Mouse (Mus musculus): ENCODE data around the gene Cd2. TPM values are rescaled to one million over a fixed set of nuclear protein-coding genes. Genes with fewer than 3 reads are reported as not detected.

Cd2 gene
- polyA plus RNA-seq, 1 experiment = 0.08 TPM

DNA sequence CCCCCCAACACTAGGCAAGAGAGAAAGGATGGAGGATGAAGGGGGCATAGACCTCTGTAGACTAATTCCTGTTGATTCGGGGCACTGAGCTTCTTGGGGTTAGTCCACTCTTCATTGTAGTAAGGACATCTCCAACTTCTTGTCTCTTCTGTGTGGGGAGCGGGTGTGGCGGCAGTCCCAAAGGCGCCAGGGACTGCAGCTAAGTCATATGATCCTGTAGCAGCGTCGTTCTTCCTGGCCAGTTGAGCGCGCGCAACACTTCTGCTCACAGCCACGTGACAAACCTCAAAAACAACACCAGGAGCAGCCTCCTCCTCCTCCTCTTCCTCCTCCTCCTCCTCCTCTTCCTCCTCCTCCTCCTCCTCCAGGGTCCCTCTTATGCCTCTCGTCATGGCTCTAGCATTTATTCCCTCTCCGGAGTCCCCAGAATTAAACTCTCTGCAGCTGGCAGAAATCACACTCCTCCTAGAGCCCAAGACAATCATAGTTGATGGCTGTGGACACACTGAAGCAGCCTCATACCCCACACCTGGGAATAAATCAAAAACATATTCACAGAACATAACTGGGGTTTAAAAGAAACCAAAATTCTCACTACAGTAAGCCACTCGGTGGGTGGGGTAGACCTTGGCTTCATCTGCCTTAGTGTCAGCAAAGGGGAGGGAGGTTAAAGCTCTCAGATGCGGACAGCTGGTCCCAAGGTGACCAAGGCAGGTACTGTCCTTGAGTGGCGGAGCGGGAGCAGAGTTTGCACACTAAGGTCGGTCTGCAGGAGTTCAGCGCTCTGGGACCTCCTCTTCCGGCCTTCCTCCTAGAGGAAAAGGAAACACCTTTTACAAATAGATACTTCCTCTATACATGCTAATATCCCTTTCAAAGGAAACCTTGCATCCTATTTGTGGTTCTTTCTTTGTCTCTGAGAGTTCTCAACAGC is 3.1 kb upstream of the Cd2 start:
- no peak for TF ChIP-seq CTCF (IDR thresholded peaks at IDR 0.05; ENCODE audit: borderline replicate concordance, insufficient read depth, low read depth, low read length)
- TF ChIP-seq POLR2A (IDR thresholded peaks at IDR 0.05; ENCODE audit: borderline replicate concordance, insufficient read depth, low read length) = no peak
- H3K27ac ChIP-seq (ENCODE audit: insufficient read depth, low read length) = no peak overlapping the region
- no peak for DNase-seq
- H3K4me1 ChIP-seq (ENCODE audit: control insufficient read depth, insufficient read depth, low read length) = no peaks in the 10 kb centered on the region; the same call in 1 of the 2 replicates
- 94% methylated on average over 19 of the region's 19 CpGs for WGBS
- no peak overlapping the region for H3K4me3 ChIP-seq (replicated peaks; ENCODE audit: insufficient read depth, low read depth, low read length)
- no peaks in the 10 kb centered on the region for H3K27me3 ChIP-seq (ENCODE audit: control insufficient read depth, insufficient read depth, low read length)

DNA sequence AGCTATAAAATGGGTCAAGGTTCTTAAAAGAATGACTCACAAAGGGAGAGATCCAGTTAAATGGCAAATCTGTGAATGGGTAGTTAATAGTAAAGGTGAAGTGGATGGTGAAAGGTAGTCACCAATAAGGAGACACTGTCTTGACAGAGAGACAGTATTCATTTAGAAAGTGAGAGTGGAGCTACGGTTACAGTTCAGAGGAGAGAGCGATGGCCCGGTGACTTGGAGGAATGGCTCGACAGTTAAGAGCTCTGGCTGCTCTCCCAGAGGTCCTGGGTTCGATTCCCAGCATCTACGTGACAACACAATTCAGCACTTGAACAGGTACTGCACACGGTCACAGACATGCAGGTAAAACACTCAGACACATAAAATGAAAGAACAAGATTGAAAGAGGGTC is 2.3 kb upstream of the Cd2 start:
- Histone ChIP-seq H3K4me1 (ENCODE audit: control insufficient read depth, insufficient read depth, low read length) (no peaks in the 10 kb centered on the region; the same call in 1 of the 2 replicates), H3K27ac (ENCODE audit: insufficient read depth, low read length) (no peak overlapping the region), H3K27me3 (ENCODE audit: control insufficient read depth, insufficient read depth, low read length) (no peaks in the 10 kb centered on the region), H3K4me3 (replicated peaks; ENCODE audit: insufficient read depth, low read depth, low read length) (no peak overlapping the region)
- 84% methylated on average over 7 of the region's 7 CpGs for WGBS
- TF ChIP-seq POLR2A (IDR thresholded peaks at IDR 0.05; ENCODE audit: borderline replicate concordance, insufficient read depth, low read length) = no peak
- no peak for TF ChIP-seq CTCF (IDR thresholded peaks at IDR 0.05; ENCODE audit: borderline replicate concordance, insufficient read depth, low read depth, low read length)
- no peak for DNase-seq

DNA sequence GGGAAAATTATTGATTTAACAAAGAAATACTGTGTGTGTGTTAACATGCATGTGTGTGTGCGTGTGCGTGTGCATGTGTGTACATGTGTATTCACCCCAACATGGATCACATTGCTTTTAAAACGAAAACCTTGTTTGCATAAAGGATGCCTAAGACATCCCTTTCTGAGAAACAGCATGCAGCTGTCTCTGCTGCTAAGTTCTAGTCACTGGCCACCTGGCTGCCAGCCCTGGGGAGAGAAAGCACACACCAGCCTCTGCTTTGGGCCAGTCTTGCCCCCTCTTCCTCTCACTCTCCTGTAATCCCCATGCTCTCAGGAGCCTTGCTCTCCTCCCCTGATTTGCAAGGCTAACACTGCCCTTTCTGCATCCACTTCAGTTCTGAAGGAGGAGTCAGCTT is 1.7 kb upstream of the Cd2 start:
- WGBS = 83% methylated on average over 3 of the region's 3 CpGs

DNA sequence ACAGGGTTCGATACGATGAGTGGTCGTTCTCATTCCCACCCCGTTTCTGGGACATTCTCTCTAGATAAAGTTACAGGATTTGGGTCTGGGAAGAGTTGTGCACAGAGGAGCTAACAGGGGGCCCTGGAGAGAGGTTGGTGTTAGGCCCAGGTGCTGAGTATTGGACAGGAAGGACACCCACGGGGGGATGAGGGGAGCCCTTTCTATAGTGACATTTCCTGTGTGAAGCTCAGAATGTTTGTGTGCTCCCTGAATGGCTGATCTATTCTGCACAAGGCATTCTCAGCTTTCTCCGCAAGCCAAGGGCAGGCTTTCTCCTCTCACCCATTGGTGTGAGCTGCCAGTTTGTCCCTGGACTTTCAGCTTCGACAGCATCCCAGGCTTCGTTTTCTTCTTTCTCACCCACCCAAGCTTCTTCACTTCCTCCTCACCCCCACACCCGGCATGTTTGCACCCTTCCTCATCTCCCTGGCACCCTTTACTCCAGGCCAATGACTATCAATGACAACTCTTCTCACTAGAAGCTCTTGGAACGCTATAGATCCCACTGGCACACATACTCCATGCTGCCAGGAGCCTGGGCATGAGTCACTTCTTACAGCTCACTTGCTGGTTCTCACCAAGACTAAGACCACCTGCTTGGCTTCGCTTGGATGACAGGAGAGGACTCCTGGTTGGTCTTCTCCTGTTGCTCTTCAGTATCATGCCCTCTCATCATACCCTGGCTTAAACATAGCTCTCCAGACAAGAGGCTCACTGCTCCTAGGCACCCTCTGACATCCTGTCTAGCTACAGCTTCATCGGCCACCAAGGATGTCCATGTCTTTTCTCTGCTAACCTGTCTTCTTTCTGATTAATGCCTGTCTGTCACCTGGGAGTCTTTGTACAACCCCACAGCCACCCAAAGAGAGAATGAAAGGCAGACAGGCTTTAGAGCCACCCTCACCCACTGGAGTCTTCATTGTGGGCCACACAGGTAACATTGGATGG is 1.1 kb downstream of the Cd2 start:
- TF ChIP-seq CTCF (IDR thresholded peaks at IDR 0.05; ENCODE audit: borderline replicate concordance, insufficient read depth, low read depth, low read length) (no peak), POLR2A (IDR thresholded peaks at IDR 0.05; ENCODE audit: borderline replicate concordance, insufficient read depth, low read length) (no peak)
- Histone ChIP-seq H3K4me1 (ENCODE audit: control insufficient read depth, insufficient read depth, low read length) (no peaks in the 10 kb centered on the region; the same call in 1 of the 2 replicates), H3K4me3 (replicated peaks; ENCODE audit: insufficient read depth, low read depth, low read length) (no peak overlapping the region), H3K27ac (ENCODE audit: insufficient read depth, low read length) (no peak overlapping the region), H3K27me3 (ENCODE audit: control insufficient read depth, insufficient read depth, low read length) (no peaks in the 10 kb centered on the region)
- 87% methylated on average over 12 of the region's 12 CpGs for WGBS
- no peak for DNase-seq

More for the DNA sequence above, 1.7 kb upstream of the Cd2 start:
- Histone ChIP-seq H3K4me1 (ENCODE audit: control insufficient read depth, insufficient read depth, low read length) (no peaks in the 10 kb centered on the region; the same call in 1 of the 2 replicates), H3K4me3 (replicated peaks; ENCODE audit: insufficient read depth, low read depth, low read length) (no peak overlapping the region), H3K27ac (ENCODE audit: insufficient read depth, low read length) (no peak overlapping the region), H3K27me3 (ENCODE audit: control insufficient read depth, insufficient read depth, low read length) (no peaks in the 10 kb centered on the region)
- DNase-seq = no peak
- no peak for TF ChIP-seq CTCF (IDR thresholded peaks at IDR 0.05; ENCODE audit: borderline replicate concordance, insufficient read depth, low read depth, low read length)
- no peak for TF ChIP-seq POLR2A (IDR thresholded peaks at IDR 0.05; ENCODE audit: borderline replicate concordance, insufficient read depth, low read length)

DNA sequence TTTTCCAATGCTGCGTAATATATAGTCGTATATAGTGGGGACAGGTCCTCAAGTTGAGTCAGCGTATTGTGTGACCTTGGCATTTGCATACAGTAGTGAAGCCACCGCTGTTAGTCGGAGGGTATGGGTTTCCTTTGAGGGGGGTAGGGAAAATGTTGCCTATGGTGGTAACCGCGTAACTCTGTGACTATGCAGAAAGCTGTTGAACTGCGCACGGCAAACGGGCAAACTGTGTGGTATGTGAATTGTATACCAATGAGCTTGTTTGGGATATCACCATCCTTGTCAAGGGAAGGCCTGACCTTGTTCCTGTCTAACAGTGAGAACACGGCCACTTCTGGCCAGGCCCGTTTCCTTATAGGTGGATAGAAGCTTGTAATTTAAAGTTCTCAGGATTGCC is 1.9 kb downstream of the Cd2 start:
- Histone ChIP-seq H3K27ac (ENCODE audit: insufficient read depth, low read length) (no peak overlapping the region), H3K4me3 (replicated peaks; ENCODE audit: insufficient read depth, low read depth, low read length) (no peak overlapping the region), H3K27me3 (ENCODE audit: control insufficient read depth, insufficient read depth, low read length) (no peaks in the 10 kb centered on the region), H3K4me1 (ENCODE audit: control insufficient read depth, insufficient read depth, low read length) (peaks cover 3% of the 10 kb centered on the region; the same call in 1 of the 2 replicates)
- no peak for TF ChIP-seq POLR2A (IDR thresholded peaks at IDR 0.05; ENCODE audit: borderline replicate concordance, insufficient read depth, low read length)
- no peak for TF ChIP-seq CTCF (IDR thresholded peaks at IDR 0.05; ENCODE audit: borderline replicate concordance, insufficient read depth, low read depth, low read length)
- no peak for DNase-seq
- 92% methylated on average over 12 of the region's 12 CpGs for WGBS

DNA sequence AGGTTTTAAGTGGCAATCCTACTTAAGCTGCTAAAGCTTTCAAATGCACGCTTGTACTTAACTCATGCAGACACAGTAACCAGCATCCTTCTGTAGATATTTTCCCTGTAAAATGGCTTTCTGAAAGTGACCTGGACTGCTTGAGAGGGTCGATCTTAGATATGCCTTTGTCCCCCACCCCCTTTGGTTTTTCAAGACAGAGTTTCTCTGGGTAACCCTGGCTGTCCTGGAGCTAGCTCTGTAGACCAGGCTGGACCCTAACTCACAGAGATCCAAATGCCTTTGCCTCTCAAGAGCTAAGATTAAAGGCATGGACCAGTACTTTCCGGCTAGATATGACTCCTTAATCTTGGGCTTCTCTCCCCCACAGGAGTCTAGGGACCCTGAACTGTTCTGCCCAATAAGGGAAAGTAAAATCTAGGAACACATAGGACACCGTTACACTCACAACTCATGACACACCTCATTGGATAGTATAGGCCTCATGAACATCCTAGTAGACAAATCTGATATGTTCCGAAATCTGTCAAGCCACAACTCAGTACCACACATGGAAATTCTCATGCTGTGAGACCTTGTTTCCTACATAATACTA is 2.6 kb downstream of the Cd2 start:
- 97% methylated on average over 5 of the region's 5 CpGs for WGBS
- no peak for TF ChIP-seq POLR2A (IDR thresholded peaks at IDR 0.05; ENCODE audit: borderline replicate concordance, insufficient read depth, low read length)
- TF ChIP-seq CTCF (IDR thresholded peaks at IDR 0.05; ENCODE audit: borderline replicate concordance, insufficient read depth, low read depth, low read length) = no peak
- Histone ChIP-seq H3K4me3 (replicated peaks; ENCODE audit: insufficient read depth, low read depth, low read length) (no peak overlapping the region), H3K4me1 (ENCODE audit: control insufficient read depth, insufficient read depth, low read length) (peaks cover 4% of the 10 kb centered on the region; the same call in 1 of the 2 replicates), H3K27ac (ENCODE audit: insufficient read depth, low read length) (no peak overlapping the region), H3K27me3 (ENCODE audit: control insufficient read depth, insufficient read depth, low read length) (no peaks in the 10 kb centered on the region)
- no peak for DNase-seq

Data from cerebellum, adult 2 months (tissue).